Mouse (Mus musculus): ENCODE data around the gene Foxn3.

DNA sequence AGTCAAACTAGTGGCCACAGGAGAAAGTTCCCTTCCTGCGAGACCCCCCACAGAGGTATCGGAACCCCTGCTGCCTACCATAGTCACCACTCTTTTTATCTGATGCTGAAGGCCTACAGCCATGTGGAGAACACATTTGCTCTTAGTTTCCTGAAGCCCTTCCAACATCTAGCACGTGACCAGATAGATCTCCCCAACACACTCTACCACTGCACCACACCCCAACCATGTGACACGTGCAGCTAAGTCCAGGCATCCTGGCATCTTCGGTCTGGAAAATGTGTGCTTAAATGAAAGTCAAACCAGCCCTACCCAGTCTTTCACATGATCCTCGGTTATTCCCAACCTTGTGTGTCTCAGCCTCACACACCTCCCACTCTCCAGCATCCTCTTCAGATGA, 200.4 kb downstream of the Foxn3 start:
- no peak for TF ChIP-seq CTCF (IDR thresholded peaks at IDR 0.05)
- TF ChIP-seq EP300 (IDR thresholded peaks at IDR 0.05) = no peak
